Mouse (Mus musculus) right cerebral cortex, adult 2 months (tissue): ENCODE measurements around the gene Mettl22.

ENCODE experiments used
- DNase-seq, 2 experiments: peaks; one replicate each; pipeline ENCODE4 v3.0.0; 2021 to 2022; ENCODE audit warnings: low spot score in 2 of 2

The Mettl22 gene

DNA sequence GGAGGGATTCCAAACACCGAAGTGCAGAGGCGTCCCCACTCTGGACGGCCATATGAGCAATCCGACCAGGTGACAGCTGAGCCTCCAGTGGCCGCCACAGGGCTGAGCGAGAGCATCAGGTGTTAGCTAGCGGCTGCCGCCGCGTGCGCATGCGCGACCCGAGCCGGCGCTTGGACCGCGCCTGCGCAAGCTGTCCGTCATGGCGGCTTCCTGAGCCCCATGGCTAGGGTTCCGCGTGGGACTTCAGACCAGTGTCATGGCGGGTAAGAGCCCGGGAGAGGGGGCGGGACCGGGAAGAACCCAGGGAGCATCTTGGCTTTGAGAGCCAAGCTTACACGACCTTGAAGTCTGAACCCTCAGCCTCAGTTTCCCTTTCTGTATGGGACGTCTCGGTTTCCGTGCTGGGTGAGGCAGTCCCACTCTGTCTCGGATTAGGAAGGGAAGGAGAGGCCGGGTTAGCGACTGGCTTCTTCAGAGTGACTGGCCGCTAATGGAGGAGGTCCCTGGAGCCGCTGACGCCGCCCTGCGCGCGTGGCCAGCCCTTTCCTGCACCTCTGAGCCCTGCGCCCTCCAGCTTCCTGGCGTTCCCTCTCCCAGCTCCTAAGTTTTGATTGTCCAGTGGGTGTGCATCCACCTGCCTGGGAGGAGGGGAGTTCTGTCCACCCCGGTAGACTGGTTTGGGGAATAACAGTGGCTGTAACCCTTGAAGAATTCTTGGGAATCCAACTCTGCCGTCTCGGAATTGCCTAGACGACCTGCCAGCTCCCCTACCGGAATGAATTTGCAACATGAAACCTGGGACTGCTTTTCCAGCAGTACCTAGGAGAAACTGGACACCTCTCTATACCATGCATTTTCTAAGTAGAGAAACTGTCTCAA, at the start of gene Mettl22:
TSS of gene Mettl22 (plus strand) at position 186 of the 879 bp plus-strand sequence.
- peak; percentile 85 to 88 for DNase-seq

DNA sequence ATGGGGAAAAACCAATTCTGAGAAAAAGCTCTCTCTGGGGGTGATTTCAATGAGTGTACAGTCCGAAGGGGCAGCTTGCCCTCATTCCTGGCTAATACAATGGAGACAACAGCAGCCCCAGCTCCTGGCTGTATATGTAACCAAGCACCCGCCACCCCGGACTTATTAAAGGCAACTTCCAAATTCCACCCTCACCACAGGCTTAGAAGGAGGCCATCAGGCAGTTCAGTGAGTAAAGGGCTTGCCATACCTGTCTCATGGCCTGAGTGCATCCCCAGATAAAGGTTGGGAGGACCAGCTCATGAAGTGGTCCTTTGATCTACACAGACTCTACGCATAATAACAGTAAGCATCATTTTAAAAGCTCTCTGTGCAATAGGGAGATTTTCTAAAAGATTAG, 49.7 kb upstream of the Mettl22 start:
- no peak for DNase-seq

DNA sequence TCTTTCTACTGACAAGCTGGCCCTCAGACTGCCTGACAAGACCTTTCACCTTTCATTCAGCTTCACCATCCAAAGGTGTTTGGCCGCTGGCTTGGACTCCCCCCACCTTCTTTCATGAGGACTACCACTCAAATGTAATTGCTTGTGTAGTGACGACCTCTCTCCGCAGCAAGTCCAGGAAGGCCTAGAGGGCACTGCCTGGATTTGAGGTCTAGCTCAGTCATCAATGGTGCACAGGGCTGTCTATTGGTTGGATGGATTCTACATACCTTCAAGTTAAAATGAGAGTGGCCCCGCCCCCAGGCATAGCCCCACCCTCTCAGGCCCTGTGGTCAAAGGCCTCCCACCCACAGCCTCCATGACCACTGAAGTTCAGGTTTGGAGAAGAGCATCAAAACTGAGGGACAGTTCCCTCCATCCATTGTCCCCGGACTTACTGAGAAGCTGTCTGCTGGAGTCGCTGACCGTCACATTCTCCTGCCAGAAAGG, 46.9 kb upstream of the Mettl22 start:
- no peak for DNase-seq

DNA sequence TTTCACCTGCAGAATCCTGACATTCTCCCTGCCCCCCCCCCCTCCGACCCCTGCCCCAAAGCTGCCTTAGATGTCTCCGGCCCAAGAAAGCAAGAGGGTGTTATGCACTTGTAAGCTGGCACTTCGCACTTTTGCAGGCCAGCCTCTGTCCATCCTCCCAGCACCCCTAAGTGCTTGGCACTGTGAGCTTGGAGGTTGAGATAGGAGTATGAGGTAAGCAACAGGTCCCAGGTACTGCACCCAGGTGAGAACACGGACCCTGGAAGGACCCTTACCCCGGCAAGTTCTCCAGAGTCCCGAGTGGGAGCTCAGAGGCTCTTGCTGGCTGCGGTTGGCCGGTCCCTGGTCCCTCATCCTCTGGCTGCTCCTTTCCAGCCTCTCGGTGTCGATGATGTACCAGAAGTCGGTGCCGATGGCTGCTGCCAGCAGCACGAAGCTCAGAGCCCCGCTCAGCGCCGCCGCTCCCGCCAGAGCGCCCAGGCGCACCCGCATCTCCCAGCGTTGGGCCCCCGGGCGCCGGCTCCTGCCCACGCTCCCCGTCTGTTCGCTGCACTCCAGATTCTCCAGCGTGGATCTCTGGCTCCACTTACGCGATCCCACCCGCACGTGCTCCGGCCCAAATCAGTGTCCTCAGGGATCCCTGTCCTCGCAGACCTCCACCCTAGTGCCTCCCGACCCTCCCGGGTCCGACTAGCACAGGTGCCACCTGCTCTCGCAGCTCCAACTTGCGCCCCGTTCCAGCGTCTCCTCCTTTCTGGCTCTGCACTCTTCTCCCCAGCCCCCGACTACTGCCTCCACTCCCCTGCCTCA, 46.2 kb upstream of the Mettl22 start:
- DNase-seq, result peak; percentile 61 to 74

DNA sequence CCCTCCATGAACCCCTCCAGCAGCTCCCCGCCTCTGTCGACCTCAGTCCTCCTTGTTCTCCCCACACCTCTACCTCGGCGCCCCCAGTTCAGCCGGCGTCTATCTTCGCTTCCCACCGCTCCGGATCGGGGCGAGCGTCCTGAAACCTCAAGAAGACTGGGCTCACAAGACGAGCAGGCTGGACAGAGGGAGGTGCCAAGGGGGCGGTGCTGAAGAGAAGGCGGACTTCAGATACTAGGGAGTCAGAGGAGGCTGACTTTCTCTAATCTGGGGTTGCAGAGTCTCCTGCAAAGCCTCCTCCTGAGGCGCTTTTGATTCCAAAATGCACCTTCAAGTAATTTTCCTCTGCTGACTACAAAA, 45.6 kb upstream of the Mettl22 start, which contains the start of gene Tmem114:
TSS of gene Tmem114 (minus strand) at position 166 of the 360 bp plus-strand sequence.
- peak in 1 of 2 experiments; percentile 35 for DNase-seq

DNA sequence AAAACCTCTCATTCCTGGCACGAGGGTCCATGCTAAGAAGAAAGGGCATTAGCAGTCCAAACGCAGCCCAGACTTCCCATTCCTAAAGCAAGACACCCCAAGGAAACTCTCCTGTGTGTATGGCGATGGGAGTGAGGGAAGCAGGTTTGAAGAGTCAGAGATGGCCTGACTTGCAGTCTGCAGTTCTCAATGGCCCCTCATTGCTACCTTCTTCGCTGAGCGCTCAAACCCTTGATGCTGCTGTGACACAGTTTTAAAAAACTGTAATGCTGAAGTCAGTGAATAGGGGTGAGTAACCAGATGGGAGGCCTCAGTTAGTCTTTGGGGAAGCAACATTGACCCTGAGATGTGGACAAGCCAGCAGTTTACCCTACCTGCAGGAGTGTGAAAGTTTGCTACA, 44.9 kb upstream of the Mettl22 start:
- no peak for DNase-seq

DNA sequence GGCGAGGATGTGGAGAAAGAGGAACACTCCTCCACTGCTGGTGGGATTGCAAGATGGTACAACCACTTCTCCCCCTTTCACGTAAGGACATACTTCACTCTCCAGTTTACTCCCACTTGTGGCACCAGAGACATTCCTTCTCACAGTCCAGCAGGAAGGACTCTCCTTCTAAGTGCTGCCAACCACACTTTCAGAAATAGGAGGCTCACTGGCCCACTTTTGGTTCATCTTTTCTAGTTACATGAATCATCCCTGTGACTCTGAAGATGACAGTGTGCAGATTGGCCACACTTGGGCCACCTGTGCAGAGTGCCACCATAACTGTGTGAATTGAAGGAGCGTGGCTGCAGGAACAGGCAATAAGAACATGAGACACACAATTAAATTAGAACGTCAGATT, 41.1 kb upstream of the Mettl22 start:
- DNase-seq, result no peak

DNA sequence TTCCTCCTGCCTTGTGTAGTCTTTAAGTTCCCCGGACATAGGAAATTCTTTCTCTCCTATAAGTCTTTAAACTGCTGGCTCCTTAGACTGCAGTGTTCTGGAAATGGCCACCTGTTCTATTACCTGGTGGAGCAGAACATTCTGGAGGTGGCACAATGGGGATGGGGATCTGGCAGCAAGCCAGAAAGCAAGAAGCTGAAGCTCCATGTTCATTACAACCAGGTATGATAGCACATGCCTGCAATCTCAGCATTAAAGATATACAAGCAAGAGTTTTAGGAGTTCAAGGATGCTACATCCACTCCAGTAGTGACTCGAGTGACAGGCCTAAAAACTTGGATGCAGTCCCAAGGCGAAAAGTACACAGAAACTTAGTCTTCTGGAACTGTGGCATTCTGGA, 38.0 kb upstream of the Mettl22 start:
- no peak for DNase-seq

DNA sequence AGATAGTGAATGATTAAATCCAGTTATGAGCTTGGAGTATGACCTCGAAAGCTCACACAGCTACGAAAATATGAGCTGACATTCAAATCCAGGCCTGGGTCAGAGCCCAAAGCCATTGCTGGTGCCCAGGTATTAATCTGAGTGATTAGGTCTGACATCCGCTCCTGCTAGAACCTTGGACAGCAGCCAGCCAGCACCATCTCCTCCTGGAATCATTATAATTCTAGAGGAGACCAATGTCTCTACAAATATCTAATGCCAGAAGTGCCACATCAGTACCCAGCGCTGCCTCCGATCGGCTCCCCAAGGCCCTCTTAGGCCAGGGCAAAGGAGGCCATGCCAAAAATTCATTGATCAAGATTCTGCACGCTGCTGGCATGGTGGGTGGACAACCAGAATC, 25.7 kb upstream of the Mettl22 start:
- no peak for DNase-seq

DNA sequence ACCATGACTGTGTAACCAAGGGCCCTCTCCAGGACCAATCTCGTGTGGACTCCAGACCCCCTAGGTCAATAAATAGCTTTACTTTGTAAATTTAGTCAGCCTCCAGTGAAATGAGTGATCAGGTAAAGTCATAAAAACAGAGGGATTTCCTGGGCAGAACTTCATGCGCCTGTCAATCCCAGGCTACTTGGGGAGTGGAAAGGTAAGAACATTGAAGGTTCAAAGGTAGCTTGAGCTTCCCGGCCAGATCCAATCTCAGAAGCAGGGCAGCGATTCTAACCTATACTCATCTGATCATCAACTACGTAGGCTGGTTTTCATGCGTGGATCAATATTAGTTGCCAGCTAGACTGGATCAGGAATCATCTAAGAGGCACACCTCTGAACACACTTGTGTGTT, 24.3 kb upstream of the Mettl22 start:
- DNase-seq, result no peak

DNA sequence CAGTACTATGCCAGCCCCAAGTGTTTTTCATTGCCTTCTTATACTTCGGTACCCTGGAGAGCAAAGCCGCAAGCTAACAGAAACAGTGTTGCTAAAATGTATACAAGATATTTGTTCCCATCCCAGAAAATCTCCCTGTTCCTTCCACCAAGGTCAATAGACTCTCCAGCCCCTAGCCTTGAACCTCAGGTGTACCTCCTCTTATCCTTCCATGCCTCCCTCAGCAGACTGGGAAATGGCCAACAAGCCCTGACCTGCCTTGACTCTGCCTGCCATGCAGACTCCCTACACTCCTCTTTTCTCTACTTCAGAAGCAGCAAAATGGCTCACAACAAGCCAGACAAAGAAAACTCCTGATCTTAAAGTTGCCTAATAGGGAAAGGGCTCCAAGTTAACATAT, 17.3 kb upstream of the Mettl22 start:
- no peak for DNase-seq

DNA sequence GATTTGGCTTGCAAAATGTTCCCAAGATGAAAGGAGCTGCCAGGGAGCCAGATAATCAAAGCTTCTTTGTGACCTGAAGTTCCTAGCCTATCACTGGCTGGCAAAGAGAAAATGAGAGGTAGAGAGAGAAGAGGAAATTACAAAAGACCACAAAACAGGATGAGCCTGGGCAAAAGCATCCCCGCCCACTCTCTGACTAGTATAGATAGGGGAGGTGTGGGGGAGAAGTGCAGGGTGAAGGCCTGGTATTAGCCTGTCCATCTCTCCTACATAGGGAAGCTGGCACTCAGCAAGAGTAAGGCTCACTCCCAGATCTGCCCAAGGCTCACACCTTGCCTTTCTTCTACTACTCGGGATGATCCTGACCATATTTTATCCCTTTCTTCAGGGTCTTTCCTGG, 15.4 kb upstream of the Mettl22 start:
- DNase-seq, result no peak

DNA sequence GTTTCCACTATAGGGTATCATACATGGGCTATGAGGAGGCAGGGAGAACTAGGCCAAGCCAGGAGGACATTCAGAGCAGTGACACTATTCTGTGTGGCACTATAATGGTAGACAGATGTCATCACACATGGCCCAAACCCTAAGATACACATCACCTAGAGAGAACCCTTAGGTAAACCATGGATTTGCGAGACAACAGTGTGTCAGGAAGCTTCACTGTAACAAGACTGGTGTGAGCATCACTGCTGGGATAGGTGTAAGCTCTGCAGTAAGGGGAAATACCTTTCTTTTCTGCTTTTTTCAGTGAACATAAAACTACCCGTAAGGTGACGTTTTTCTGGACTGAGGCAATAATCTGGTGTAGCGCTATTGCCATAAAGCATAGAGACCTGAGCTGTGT, 12.2 kb upstream of the Mettl22 start:
- DNase-seq, result no peak

DNA sequence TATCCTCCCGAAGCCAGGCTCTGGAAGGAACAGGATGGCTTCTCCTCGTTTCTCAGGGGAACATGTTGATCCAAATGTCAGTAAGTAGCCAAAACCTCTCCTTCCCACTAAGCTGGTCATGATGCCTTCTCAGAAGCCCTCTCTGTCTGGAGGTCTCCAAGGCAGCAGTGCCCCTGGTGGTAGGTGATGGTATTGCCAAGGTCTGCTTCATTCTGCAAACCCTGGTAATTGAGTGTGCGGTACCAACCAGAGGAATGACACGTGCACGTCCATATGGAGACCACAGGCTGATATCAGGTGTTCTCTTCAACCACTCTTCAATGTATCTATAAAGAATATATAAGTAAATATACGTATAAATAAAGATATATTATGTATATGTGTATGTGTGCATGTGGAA, 11.5 kb upstream of the Mettl22 start:
- DNase-seq, result peak; percentile 57 to 66

DNA sequence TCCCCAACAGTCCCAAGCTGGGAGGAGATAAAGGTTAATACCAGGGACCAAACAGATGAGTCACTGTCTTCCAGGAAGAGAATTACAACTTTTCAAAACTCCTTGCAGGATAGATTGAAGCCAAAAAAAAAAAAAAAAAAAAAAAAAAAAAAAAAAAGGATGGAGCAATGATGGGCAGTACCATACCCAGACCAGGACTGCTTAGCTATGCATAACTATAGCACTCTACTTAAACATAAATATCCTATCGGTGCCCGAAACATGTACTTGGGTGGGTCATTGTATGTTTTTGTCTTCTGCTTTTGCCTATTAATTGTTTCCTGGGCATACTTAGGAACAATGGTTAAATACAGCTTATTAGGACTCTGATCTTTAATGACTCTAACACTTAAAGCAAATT, 456 bp upstream of the Mettl22 start:
- DNase-seq, result no peak

DNA sequence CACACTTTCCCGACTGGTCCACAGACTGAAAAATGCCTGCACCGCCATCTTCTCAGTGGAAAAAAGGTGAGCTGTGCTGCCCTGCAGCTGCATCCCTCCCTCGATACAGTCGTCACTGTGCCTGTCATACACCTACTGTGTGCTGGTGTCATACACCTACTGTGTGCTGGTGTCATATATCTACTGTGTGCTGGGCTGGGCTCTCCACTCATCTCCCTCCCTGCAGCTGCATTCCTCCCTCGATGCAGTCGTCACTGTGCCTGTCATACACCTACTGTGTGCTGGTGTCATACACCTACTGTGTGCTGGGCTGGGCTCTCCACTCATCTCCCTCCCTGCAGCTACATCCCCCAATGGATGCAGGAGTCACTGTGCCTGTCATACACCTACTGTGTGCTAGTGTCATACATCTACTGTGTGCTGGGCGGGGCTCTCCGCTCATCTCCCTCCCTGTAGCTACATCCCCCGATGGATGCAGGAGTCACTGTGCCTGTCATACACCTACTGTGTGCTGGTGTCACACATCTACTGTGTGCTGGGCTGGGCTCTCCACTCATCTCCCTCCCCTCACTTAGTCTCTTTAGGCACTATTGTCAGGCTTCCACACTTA, 16.9 kb downstream of the Mettl22 start:
- no peak for DNase-seq

DNA sequence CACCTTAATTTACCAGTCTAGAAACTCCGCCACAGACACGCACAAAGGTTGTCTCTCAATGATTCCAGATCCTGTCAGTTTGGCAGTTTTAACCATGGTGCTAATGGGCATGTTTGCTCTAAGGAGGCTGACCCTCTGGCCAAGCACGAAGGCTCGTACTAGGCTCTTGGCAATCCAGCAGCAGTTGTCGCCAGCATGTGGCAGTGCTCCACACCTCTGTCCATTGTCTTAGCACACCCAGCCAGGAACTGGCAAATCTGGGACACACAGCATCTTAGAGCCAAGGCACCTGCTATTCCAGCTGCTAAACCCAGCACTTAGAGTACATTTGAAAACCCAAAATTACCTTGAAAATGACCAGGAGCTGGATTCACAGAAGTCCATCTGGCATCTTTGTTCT, 18.8 kb downstream of the Mettl22 start:
- no peak for DNase-seq

DNA sequence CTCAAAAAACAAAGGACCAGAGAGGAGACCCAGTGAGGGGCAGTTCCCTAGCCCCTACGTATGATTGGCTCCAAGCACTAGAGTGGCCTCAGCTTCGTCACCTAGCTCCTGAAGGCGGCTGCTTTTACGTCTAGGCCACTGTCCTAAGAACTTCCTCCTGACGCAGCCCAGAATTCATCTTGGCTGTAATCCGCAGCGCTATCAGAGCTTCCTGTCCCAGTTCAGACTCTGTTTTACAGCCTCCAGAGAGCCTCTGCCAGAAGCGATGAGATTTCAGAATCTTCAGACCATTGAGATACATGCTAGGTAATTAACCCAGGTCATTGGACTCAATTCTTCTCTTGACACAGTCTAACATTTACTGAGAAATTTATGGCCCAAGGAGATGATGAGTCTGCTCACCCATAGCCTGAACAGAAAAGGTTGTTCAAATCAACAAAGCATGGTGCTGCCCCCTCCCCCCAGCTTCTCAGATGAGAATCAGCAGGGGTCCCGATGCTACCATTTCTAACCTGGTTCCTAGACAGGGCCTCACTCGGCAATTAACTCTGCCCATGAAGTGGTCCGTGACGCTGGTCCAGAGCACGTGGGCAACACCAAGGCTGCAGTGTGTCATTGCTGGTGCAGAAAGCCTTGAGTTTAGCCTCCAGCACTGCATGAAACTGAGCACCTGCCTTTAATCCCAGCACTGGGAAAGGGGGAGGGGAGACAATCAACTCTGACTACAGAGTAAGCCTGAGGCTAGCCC, 21.3 kb downstream of the Mettl22 start:
- DNase-seq, result no peak

DNA sequence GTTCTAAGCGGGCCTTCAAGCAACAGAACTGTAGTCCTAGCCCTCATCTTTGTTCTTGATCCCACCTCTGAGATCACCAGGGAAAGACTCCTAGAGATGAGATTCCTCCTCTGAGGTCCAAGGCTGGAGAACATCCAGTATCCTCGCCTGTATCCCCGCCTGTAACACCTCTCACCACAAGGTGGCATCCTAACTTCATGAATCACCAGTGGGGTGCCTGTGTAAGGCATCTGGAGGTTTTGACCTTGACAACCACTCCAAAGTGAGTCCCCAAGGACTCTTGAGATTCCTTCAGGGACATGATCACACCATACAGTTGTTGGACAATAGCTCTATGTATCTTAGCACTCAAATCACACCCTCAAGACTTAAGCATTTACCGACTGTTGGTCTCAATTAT, 23.7 kb downstream of the Mettl22 start:
- peak; percentile 64 to 73 for DNase-seq

DNA sequence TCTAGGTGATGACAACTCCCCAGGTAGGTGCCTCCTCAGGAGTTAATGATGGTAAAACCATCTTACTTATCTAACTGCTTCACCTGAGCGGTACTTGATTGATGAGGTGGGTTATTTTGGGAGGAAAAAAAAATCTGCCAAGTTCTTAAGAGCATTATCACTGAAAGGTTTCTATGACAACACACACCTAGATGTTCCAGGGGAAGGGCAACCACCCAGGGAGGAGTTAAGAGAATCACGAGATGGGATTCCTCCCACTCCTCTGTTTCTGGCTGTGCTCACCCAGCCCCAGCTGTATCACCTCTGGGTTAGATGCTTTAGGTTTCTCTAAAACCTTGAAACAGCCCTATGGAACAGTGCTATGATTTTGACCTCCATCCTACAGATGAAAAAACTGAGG, 26.4 kb downstream of the Mettl22 start:
- DNase-seq, result no peak

DNA sequence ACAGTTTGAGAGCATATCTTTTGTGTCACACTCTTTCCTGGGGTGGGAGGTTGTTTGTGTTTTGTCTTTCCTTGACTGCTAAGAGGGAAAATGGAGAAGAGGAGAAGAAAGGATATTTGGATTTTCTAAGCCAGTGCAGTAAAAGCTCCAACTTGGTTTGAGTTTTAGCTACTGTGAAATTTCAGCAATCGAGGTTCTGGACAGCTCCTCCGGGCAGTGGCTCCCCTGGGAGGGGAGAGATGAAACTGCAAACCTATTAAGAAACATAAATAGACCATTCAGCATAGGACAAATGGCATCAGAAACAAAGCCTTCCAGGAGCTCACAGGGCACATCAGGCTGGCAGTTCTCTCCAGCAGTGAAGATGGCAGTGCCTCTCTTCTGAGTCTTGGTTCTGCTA, 33.7 kb downstream of the Mettl22 start:
- DNase-seq, result no peak

DNA sequence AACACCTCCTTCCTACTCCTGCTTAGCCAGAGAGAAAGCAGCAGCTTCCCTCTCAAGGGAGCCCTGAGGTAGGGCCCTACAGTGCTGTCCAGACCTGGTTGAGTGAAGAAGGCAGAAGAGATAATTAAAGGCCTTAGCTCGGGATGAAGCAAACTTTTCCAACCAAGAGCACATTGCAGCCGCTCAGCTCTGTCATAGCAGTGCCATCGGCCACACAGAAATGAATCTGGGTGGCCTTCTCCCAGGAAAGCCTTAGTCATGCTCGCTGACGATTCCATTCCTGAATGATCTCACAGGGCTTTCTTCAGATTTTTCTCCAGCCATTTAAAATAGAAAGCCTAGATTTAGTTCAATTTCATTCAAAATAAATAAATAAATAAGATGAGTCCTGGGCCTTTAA, 39.3 kb downstream of the Mettl22 start:
- no peak for DNase-seq
